Mouse (Mus musculus): Measurements from ENCODE around the gene Calhm5.

Calhm5 gene

DNA sequence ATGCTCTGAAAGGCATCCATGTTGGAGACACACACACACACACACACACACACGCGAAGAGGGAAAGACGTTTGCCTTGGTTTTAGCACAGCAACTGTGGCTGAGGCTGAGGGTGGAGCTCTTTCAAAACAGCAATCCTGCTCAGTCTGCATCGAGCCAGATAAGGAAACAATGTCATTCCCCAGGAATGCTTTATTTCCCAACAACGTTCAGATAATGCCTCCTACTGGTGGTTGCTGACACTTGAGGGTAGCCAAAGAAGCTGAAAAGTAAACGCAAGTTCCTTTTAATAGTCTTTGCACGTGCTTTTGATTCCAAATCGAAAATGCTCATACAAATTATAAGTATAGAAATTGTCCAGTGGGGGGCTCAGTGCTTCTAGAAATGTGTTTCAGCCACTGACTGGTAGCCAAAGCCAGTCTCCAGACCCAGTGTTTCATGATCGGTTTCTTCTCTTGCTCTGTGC is at the start of gene Calhm5:
Gene Calhm5 (minus strand): TSS at position 102 of the 466 bp plus-strand sequence.
- DNase-seq (ENCODE audit: low spot score): peak; percentile 18

DNA sequence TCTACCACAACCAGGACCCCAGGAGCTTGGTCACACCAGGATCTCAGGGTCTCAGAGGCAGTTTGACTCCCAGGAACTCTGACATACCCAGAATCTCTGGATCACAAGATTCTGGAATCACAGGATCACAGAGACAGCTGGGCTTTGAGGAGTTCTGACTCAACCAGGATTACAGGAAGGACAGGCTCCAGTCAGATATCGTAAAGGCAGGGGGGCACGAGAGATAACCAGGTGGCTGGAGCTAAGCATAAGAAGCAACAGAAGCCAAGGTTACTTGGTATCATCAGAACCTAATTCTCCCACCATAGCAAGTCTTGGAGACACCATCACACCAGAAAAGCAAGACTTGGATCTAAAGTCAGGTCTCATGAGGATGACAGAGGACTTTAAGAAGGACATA is 45.4 kb upstream of the Calhm5 start:
- no peak for DNase-seq (ENCODE audit: low spot score)

DNA sequence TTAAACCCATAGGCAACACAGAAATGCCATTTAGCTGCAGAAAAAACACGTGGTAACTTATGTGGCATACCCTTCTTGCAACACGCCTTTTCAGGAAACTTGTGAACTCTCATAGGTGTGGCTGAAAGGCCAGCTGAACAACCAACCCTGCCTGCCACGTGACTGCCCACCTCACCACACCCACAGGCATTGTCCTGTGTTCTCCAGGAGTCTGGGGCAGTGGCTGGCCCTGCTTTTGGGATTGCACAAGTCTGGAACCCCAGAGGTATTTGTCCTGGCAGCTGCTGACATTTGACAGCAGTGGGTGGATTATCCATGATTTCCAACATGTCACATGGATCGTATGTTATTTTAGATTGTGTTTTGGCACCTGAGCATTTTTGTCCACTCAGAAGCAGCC is 43.4 kb upstream of the Calhm5 start:
- DNase-seq (ENCODE audit: low spot score): no peak

DNA sequence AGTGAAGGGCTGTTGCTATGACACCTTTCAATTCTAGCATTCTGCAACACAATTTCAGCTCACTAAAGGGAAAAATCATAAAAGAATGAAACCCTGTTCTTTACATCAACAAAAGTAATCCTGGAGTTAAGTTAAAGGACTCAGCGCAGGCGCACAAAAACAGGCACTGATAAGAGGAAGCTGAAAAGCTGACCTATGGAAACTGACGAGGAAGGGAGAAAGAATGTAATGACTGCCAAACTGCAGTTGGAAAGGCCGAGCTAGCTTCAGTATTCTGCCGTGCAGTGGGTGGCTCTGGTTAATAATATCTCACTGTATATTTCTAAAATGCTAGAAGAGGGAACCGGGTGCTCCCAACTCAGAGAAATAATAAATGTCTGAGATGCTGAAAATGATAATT is 41.7 kb upstream of the Calhm5 start:
- DNase-seq (ENCODE audit: low spot score): no peak

DNA sequence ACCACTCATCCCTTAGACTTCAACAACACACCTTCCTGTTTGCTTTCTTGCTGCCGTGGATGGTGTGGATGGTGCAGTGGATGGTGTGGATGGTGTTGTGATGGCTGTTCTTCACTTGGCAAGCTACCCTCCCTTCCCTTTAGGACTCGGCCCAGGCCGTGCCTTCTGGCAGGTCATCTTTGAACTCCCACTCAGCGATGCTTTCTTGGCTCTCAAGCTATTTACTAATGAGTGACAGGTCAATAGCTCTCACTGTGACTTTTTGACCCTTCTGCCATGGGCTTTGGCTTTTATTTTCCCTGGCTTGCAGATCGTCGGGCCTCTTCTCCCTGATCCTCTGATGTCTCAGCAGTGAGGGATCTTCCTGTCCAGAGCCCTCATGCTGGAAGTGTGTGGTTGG is 40.1 kb upstream of the Calhm5 start:
- DNase-seq (ENCODE audit: low spot score): no peak

DNA sequence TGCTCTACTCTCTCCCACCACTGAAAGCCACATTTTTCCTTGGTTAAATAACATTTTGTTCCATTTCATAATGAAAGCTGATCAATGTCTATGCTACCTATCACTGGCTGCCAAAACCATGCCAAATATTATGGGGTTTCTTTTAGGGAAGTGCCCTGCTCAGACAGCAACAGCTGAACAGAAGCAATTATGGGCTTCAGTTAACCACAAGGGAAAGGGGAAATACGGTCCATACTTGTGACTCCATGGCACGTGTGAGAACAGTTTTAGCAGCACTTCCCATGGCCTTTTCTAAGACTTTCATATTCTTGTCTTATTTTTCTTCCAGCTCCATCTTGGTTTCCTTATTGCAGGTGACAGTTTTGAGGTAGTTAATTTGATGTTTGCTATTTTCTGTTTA is 35.0 kb upstream of the Calhm5 start:
- no peak for DNase-seq (ENCODE audit: low spot score)

DNA sequence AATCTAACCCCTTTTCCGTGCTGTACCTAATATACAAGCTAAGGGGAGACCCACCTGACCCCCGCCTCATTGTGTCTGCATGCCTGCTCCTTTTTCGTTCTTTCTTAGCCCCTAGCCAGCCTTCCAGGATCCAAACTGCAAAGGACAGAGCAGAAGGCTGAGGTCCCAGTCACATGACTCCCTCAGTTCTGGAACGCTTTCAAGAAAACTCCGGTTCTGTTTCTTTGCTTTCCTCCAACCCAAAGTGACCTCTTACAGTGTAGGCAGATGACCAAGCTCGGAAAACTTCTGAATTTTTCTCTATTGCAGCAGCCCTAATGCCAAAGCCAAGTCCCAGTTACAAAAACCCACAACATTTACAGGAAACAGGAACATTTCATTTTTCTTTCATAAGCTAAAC is 32.1 kb upstream of the Calhm5 start:
- DNase-seq (ENCODE audit: low spot score): no peak

DNA sequence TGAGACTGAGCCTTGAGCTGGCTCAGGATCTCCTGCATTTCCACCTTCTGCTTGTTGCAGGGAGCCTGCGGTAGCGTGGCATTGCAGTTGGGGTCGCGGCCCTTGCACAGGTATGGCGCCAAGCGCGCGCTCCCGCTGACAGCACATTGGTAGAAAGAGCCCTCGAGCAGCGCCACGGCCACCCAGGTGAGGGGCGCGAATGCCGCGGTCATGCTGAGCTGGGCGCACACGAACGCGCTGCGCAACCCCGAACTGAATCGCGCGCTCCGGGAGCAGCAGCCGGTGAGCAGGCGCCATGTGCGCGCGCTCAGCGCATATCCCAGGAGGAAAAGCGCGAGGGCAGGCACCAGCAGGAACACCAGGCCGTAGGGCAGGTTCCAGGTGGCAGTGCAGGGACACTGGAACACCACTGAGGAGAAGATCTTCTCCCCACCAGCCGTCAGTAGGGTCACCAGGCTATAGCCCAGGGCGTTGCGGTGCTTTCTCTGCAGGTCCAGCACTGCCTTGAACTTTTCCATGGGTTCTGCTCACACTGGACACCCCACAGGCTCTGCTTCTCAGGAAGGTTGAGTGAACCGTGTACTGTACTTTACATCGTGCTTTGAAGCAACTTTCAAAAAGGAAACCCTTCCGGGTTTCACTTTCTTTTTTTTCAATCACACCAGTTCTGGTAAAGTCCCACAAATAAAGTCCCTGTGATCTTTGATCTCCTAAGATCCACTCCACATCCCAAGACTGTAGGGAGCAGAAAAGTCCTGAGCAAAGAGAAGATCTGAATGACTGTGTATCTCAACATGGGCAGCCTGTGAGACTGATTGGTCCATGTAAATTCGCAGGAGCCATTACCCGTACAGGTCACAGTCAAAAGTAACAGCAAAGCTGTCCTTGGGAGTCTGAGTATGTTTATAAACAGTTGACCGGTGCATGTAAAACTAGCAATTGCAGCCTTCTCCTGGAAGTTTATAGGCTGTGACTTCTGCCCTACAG is 31.4 kb upstream of the Calhm5 start, which contains the start of gene Calhm6:
Gene Calhm6 (minus strand): TSS at position 593 of the 987 bp plus-strand sequence.
- no peak for DNase-seq (ENCODE audit: low spot score)

DNA sequence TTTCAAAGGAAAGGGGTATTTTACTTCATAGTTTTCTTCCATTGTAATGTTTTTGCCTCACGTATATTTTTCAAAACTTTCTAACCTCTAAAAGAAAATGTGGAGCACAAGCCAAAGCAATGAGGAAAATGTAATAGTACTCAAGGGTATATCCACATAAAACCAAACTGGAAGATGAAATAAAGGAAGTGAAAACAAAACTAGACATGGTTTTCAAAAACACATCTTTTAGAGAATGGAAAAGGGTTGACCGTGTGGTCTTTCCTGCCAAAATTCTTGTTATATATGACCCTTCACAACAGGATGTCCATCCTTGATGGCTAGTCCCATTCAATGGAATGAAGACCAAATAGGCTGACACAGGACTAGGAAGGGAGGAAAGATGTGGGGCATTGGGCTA is 22.1 kb upstream of the Calhm5 start:
- DNase-seq (ENCODE audit: low spot score): no peak

DNA sequence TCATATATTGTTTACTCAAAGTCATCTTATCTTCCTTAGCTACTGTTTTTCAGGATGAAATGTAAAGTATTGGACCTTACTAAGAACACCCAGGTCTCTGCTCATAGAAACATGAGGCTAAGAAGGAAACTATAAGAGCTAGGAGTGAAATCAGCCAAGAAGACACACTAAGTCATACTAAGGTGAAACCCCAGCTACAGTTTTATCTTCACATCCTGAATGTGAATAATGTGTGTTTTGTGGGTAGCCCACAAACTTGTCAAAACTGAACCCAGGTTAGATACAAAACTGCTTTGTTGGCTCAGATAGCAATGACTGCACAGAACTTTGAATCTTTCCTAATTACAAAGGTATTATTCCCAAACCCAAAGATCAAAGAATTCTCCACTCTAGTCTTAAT is 21.5 kb upstream of the Calhm5 start:
- no peak for DNase-seq (ENCODE audit: low spot score)

DNA sequence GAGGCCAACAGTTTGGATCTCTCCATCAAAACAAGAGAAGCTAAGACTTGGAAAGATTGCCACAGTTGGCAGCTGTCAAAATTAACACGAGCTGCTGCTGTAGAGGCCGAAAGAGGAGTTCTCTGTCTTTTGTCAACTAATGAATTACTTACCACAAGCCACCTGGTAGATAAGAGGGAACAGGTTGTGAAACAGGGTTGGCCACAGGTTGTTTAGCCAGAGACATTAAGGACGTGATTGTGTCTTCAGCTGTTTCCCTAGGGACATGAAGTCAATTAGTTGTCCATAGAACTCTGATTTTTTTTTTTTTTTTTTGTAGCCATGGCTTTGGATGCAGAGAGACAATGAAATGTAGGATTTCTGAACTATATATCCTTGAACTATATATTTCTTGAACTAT is 20.8 kb upstream of the Calhm5 start:
- no peak for DNase-seq (ENCODE audit: low spot score)

DNA sequence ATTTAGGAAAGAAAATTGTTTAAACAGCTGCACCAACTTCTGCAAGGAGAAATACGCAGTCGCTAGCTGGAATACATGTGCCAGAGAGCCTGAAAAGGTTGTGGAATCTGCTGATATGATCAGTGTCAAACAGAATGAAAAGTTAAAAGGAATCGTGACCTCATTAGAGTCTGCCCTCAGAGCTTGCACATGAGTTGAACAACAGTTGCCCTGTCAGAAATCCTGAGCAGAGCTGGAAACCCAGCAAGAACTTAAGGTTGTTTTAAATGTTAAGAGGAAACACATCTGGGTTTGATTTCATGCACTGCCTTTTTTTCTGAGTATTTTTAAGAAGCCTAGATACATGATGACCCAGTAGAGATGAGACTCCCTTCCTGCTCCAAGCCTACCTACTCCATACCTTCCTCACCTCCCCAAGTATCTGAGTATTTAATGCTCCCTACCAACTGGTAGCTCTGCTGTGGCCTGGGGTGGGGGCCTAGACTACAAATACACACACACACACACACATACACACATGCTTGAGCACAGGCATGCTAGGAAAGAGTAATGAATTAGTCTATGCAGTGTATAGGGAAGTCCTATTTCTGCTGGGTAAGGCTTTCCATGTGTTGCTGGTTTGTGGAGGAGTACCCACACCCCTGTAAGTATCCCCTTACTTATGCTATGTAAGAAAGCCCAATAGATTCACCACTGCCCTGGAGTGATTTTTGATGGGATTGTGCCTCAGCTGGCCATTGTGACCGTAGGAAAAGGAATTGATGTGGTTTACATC is 15.8 kb upstream of the Calhm5 start:
- DNase-seq (ENCODE audit: low spot score): no peak

DNA sequence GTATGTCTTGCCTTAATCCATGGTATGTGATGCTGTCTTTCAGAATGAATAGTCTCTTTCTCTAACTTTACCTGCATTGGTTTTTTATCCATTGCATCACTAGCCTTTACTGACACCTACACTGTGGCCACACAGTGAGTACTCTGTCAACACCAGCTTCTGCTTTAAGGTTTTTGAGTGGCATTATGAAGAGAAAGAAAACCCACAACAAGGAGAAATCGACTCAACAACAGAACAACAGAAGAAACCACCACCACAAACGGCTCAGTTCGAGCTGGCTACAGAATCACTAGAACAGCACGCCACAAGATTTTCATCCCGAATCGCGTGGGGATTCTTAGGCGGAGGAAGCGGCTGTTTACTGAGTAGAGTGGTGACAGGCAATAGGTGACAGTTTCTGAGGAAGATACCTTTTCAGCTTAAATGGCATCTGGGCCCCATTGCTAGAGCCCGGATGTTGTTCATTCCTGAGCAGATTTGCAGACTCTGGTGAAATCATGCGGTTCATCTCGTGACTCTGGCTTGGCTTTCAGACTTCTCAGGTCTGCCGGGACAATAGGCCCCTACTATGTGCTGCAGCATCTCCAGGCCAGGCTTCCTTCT is 14.6 kb upstream of the Calhm5 start:
- no peak for DNase-seq (ENCODE audit: low spot score)

DNA sequence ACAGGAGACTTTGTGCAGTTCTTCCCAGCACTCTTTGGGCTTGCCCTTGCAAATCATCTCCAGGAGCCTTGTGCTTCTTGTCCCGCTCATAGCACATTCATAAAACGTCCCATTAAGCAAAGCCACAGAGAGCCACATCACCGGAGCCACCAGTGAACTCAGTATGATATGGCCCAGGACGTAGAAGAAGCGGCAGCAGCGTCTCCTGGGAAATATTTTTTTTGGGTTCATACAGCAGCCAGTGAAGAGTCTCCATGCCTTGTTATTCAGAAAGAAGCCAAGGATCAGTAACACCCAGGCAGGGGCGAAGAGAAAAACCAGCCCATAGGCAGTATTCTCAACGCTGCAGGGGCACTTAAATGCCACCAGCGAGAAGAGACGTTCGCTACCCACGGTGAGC is 355 bp downstream of the Calhm5 start:
- no peak for DNase-seq (ENCODE audit: low spot score)

DNA sequence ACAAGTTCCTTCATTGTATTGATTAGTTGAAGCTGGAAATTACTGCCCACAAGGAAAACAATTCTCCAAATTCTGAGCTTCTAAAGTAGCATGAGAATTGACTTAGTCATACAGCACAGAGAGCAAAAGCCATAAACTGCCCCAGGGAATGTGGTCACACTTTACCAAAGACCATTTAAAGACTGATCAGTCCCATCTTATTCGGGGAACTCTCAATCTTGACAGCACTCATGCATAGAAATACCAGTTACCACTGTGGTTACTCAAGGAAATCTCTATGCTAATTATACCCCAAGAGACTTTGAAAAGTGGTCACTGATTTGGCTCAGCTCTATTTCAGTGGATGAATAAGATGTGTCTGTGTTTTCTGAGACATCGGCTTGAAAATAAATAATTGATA is 1.2 kb downstream of the Calhm5 start:
- no peak for DNase-seq (ENCODE audit: low spot score)

DNA sequence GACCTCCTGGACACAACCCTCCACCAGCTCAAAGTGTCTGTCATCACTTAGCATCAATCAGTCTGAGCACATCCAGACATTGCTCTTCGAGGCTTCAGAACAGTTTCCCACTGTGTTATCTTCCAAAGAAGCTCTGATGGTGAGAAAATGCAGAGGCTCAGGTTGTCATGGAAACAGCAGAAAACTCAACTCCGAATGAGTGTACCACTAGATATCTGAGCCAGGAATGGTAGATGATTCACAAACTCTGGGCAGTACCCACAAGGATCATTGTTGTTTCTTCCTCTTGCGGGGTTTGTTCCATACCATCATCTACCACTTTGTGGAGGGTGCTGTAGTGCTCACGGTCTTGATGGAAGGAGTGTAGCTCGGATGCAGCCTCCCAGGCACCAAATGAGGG is 4.4 kb downstream of the Calhm5 start:
- DNase-seq (ENCODE audit: low spot score): no peak

DNA sequence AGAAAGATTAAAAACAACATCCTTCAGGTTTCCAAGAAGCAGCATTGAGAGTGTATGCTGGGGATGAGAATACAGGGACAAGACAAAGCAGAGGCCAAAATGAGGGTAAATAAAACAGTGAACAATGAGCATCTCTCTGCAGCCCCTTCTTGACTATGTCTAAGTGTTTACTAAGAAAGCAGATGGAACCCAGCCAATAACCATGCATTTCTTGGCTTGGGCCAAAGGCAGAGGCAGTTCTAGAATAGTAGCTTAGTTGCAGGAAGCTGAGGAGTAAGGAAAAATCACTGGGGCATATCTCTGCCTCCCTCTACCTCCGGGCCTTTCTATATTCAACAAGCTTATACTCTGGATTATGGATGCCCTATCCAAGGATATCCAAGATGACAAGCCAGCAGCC is 5.8 kb downstream of the Calhm5 start:
- DNase-seq (ENCODE audit: low spot score): no peak

DNA sequence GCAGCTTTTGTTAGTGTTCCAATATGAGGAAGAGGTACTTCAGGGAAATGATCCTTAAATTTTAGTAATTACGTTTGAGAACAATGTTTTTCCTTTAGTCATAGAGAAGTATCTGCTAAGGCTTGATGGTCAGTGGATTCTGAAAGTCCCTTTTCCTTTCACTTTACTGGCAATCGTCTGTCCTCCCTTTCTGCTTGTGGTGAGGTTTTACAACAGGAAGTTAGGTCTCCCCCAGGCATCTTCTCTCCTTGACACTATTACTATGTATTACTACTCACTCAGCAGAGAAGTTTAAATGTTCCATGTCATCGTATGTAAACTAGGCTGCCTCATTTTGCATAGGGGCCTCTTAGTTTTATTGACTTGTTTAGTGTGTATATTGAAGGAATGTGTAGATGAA is 6.8 kb downstream of the Calhm5 start:
- no peak for DNase-seq (ENCODE audit: low spot score)

DNA sequence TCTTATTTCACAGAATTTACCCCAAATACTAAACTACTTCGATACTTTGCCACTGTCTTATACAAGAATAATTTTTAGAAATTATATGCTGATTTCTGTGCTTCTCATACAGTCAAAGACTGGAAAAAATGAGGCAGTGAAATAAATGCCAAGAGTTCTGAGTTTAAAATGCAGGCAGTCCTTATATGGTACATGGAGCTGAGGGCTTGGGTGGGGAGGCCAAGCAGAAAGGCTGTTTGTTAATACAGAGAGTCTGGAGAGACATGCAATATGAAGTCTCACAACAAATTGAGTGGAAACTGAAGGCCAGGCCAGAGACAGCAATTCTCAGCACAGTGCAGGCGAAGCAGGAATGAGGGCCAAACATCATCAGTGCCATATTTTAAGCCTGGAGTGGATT is 7.8 kb downstream of the Calhm5 start:
- no peak for DNase-seq (ENCODE audit: low spot score)

DNA sequence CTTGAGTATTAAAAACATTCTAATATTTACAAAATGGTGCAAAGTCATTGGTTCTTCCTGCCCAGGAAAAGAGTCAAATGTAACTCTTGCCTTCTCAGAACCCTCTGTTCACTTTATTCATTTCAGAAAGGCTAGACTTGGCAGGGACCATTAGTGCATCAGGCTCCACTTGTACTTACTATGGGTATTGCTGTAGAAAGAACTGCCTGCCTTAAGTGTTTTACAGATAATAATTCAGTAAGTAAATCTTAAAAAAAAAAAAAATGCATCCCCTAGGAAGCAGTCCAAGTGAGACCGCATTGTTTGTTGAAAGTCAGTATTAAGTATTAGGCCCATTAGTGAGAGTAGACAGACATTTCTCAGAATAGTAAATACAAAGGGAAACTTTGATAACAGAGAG is 9.8 kb downstream of the Calhm5 start:
- no peak for DNase-seq (ENCODE audit: low spot score)

DNA sequence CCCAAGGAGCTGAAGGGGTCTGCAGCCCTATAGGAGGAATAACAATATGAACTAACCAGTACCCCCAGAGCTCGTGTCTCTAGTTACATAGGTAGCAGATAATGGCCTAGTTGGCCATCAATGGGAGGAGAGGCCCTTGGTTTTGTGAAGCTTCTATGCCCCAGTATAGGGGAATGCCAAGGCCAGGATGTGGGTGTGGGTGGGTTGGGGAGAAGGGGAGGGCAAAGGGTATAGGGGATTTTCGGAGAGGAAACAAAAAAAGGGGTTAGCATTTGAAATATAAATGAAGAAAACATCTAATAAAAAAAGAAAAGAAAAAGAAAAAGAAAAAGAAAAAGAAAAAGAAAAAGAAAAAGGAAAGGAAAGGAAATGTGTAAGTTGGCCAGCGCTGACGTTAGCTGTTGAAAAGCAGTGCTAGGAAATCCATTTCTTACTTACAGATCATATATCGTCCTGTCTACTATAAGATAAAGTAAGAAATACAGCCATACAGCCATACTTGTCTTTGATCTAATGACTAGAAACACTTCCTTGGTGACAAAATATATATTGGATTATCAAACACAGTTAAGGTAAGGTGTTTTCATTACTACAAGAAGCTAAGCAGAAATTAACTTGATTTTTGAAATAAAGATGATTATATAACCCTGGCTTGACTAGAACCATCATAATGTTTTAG is 21.7 kb downstream of the Calhm5 start:
- no peak for DNase-seq (ENCODE audit: low spot score)

DNA sequence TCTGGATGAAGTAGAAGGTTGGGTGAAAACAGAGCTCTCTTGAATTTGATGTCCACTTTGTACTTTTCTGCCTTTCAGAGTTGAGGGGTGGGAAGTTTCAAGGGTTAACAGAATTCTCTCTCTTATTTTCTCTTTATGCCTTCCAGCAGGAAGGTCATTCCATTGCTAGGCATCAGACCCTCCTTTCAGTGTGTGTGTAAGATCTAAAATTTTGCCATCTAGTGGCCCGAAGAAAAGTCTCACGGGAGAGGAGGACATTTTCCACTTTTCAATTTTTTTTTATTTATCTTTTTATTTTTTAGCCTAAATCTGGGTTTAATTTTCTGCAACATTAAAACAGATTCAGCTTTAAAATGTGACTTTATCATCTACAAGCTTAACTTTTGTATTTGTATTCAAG is 24.7 kb downstream of the Calhm5 start:
- no peak for DNase-seq (ENCODE audit: low spot score)

All from ovary, adult 18-20 months (tissue).